Mouse (Mus musculus): Measurements from ENCODE around the gene Gtf2f2.

- TF ChIP-seq CTCF (conservative IDR thresholded peaks at IDR 0.05 in 1 of 2, IDR thresholded peaks at IDR 0.05 in 1 of 2; ENCODE audit: low read depth in 2 of 2, low read length in 2 of 2) = no peak
- no peak for TF ChIP-seq RCOR1 (conservative IDR thresholded peaks at IDR 0.05; ENCODE audit: low read depth, low read length)
- no peak for TF ChIP-seq POLR2A (IDR thresholded peaks at IDR 0.05; ENCODE audit: low read depth, low read length)
- TF ChIP-seq USF2 (conservative IDR thresholded peaks at IDR 0.05; ENCODE audit: low read depth, low read length) = no peak
- TF ChIP-seq ZMIZ1 (IDR thresholded peaks at IDR 0.05; ENCODE audit: low read depth, low read length) = no peak
- TF ChIP-seq CHD1 (IDR thresholded peaks at IDR 0.05; ENCODE audit: low read depth, low read length) = no peak
- TF ChIP-seq IRF4 (IDR thresholded peaks at IDR 0.05; ENCODE audit: low read depth, low read length) = no peak
Measured at GRCm38 (mm10) chr14:75892118-75892517, 118.5 kb downstream of the Gtf2f2 start.
